Comparison of ENCODE assay signal across 8 mouse cellular contexts in the genomic region with DNA sequence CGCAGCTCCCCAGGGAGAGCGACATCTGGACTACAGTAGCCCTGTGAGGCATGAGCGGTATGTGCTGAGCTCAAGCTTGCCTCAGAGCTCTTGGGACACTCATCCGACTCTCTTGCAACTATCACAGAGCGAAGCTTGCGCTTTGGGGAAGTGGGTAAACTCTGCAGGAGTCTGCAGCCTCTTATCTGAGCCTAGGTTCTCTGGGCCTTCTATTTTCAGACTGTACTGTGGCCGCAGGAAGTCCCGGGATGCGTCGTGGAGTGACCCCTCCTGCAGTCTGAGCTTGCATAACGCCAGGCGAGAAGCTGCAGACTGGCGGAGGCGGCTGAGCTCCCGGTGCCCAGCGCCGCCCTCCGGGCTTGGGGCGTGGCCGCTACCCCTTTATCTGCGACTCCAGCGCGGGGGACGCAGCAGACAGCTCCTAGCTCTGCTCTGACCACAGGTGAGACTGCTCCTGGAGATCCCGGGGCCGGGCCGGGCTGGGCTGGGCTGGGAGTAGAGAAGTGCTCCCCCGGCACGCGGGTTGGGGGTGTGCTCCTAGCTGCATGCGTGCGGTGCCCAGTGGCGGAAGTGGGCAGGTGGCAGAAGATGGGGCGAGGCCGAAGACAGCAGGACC. TPM values are rescaled to one million over a fixed set of nuclear protein-coding genes. Genes with fewer than 3 reads are reported as not detected.
DNase-seq lines count a peak whose midpoint lies in the region; ATAC-seq lines count a peak whose summit lies in the region.

A gene (plus strand): TSS at position 103 of the 616 bp plus-strand sequence.

- no peaks in the 10 kb centered on the region for H3K27me3 ChIP-seq in embryonic facial prominence, embryonic 11.5 days (ENCODE audit: control insufficient read depth, insufficient read depth, low read length)
- no peaks in the 10 kb centered on the region for H3K27me3 ChIP-seq in intestine, embryonic 16.5 days (replicated peaks; ENCODE audit: control insufficient read depth, insufficient read depth, low read length)

- no peak within 1 kb of the TSS for H3K27ac ChIP-seq in embryonic facial prominence, embryonic 11.5 days (replicated peaks; ENCODE audit: low read depth, low read length)
- peak within 1 kb of the TSS; percentile 83 for H3K27ac ChIP-seq in intestine, embryonic 16.5 days (ENCODE audit: low read length)

- intact Hi-C loops in left cerebral cortex, postnatal 4 days (cut with DNase I): no loop called here

- H3K4me2 ChIP-seq in embryonic facial prominence, embryonic 11.5 days (ENCODE audit: low read depth, low read length): peak within 1 kb of the TSS; percentile 95
- H3K4me2 ChIP-seq in intestine, embryonic 16.5 days (ENCODE audit: low read depth, low read length): peak within 1 kb of the TSS; percentile 88

- peak within 1 kb of the TSS; percentile 68 for H3K9ac ChIP-seq in embryonic facial prominence, embryonic 11.5 days (replicated peaks; ENCODE audit: low read length)
- H3K9ac ChIP-seq in intestine, embryonic 16.5 days (ENCODE audit: low read depth, low read length): peak within 1 kb of the TSS; percentile 69

- peaks cover 5% of the 10 kb centered on the region for H3K4me1 ChIP-seq in embryonic facial prominence, embryonic 11.5 days (ENCODE audit: control insufficient read depth, insufficient read depth, low read length)
- H3K4me1 ChIP-seq in intestine, embryonic 16.5 days (ENCODE audit: control insufficient read depth, insufficient read depth, low read length): peaks cover 30% of the 10 kb centered on the region

- peak; percentile 40; the same call in 1 of the 2 replicates for ATAC-seq in embryonic facial prominence, embryonic 11.5 days (replicated peaks; ENCODE audit: insufficient number of reproducible peaks, low FRiP score, low TSS enrichment, low read depth)
- ATAC-seq in granulocyte monocyte progenitor cell, adult 5-6 weeks (replicated peaks; ENCODE audit: poor library complexity, severe bottlenecking): peak; percentile 73
- ATAC-seq in intestine, embryonic 16.5 days: peak; percentile 71

- peak; percentile 87 for DNase-seq in adrenal gland, postnatal 25 days
- DNase-seq in embryonic facial prominence, embryonic 11.5 days (ENCODE audit: low spot score): peak; percentile 50
- peak; percentile 47 for DNase-seq in left cerebral cortex, postnatal 4 days
- peak; percentile 50 for DNase-seq in mesoderm, embryonic 11.5 days (ENCODE audit: low read depth, low spot score)
- DNase-seq in right cerebral cortex, postnatal 25 days: peak; percentile 83
- peak; percentile 84 for DNase-seq in yolk sac, embryonic 10.5 days (ENCODE audit: low spot score)

- no peaks in the 10 kb centered on the region for H3K36me3 ChIP-seq in embryonic facial prominence, embryonic 11.5 days (replicated peaks; ENCODE audit: control insufficient read depth, insufficient read depth, low read depth, low read length)
- no peaks in the 10 kb centered on the region for H3K36me3 ChIP-seq in intestine, embryonic 16.5 days (ENCODE audit: control insufficient read depth, insufficient read depth, low read length)

- peak within 1 kb of the TSS; percentile 49 for H3K4me3 ChIP-seq in embryonic facial prominence, embryonic 11.5 days (ENCODE audit: low read depth, low read length)
- peak within 1 kb of the TSS; percentile 56 for H3K4me3 ChIP-seq in intestine, embryonic 16.5 days (ENCODE audit: low read length)

- WGBS in embryonic facial prominence, embryonic 11.5 days: 2% methylated on average over 35 of the region's 35 CpGs
- 4% methylated on average over 35 of the region's 35 CpGs for WGBS in intestine, embryonic 16.5 days

- no peaks in the 10 kb centered on the region for H3K9me3 ChIP-seq in embryonic facial prominence, embryonic 11.5 days (replicated peaks; ENCODE audit: control insufficient read depth, low read length)
- H3K9me3 ChIP-seq in intestine, embryonic 16.5 days (ENCODE audit: control insufficient read depth, low read length): no peaks in the 10 kb centered on the region

RNA-seq across cellular contexts. Expression of the gene that starts here (rescaled TPM):
- 39.9 and 63.1 TPM in 2 replicates for total RNA-seq in adrenal gland, postnatal 25 days (2021)
- polyA plus RNA-seq in embryonic facial prominence, embryonic 11.5 days (2014; fragmentation: Nextera tagmentation; extraction: Ambion mirVana): 0.87 and 0.93 TPM in 2 replicates
- total RNA-seq in granulocyte monocyte progenitor cell, adult 5-6 weeks (2014; fragmentation: Nextera tagmentation): 11.2 and 12.9 TPM in 2 replicates
- total RNA-seq in granulocyte monocyte progenitor cell, adult 5-6 weeks (2017): 9.5 and 12.8 TPM in 2 replicates
- polyA plus RNA-seq in intestine, embryonic 16.5 days (2015; fragmentation: Nextera tagmentation; extraction: Ambion mirVana): 23.6 and 32.1 TPM in 2 replicates
- total RNA-seq in left cerebral cortex, postnatal 4 days (2021): 10 to 100 TPM; 30.7 to 31.7 TPM

Comparison
In these comparisons a context has a peak if more than half of its experiments do, and no peak if none do; other contexts are left out.
1. RNA of the gene that starts here (polyA plus RNA-seq): 23.6 to 32.1 TPM in intestine, embryonic 16.5 days; 0.87 to 0.93 TPM in embryonic facial prominence, embryonic 11.5 days; every median in the first group is over 10 times any median in the second.
2. Peak in DNase-seq, ATAC-seq, H3K4me3 ChIP-seq, H3K9ac ChIP-seq and H3K4me2 ChIP-seq in embryonic facial prominence, embryonic 11.5 days; RNA of the gene not detected or under 1 TPM.
3. Peak in every context shown above with its lines, with median percentiles within 50 percentile points of each other: DNase-seq and ATAC-seq.